Mouse (Mus musculus) erythroblast, embryonic 14.5 days (primary cell): ENCODE data around the gene Ptprj.

Source experiments
- GATA1 ChIP-seq: IDR thresholded peaks from 2 replicates; pipeline ENCODE4 v1.6.1; 2012; ENCODE audit warnings: low read length, inconsistent platforms, mixed read lengths
- TAL1 ChIP-seq: IDR thresholded peaks from 3 replicates; pipeline ENCODE4 v1.6.1; 2012; ENCODE audit warnings: low read length, inconsistent platforms, mixed read lengths

GRCm38 (mm10) chr2:90536555-90536954 lies 43.9 kb downstream of the Ptprj start:
- TF ChIP-seq GATA1, result no peak
- TF ChIP-seq TAL1, result no peak
